Mouse (Mus musculus): ENCODE data around the gene Wnt7a. TPM values are rescaled to one million over a fixed set of nuclear protein-coding genes. Genes with fewer than 3 reads are reported as not detected.

Gene Wnt7a
- polyA plus RNA-seq, 1 experiment from 2014 or later, result 7.6 TPM

DNA sequence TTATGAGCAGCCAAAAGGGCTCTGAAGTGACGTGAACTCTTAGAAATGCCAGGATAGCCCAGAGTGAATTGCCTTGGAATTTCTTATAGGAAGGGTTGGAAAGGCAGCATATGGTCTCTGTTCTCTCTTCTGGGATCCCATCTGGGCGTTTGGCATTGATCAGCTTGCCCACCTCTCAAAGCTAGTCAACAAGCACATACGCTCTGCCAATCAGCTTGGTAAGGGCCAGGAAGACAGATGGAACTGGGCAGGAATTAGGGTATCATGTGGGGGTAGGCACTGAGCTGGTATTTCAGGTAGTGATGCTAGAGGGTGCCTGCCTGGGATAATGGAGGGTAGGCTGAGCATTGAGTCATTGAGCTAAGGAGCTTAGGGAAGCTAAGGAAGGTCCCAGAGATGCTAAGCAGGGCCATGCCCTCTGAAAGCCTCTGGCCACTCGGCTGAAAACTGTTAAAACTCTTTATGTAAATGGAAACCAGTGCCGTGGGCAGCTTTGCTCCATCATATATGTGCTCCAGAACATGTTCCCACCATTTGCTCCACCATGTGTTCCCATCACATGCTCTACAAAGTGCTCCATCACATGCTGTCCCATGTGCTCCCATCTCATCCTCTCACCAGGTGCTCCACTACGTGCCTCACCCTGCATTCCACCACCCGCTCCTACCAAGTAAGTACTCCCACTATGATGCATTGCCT is 51.3 kb downstream of the Wnt7a start:
- ATAC-seq (ENCODE audit: low FRiP score) (no peak), DNase-seq (ENCODE audit: low spot score) (no peak)
- no peak overlapping the region for H3K4me3 ChIP-seq (ENCODE audit: low read depth, low read length)
- no peaks in the 10 kb centered on the region for H3K27me3 ChIP-seq (ENCODE audit: control insufficient read depth, insufficient read depth, low read length)
- H3K9ac ChIP-seq (ENCODE audit: low read depth, low read length), result no peak overlapping the region
- H3K9me3 ChIP-seq (ENCODE audit: control insufficient read depth, low read length), result no peaks in the 10 kb centered on the region
- H3K4me2 ChIP-seq (replicated peaks; ENCODE audit: low read depth, low read length), result no peak overlapping the region
- H3K4me1 ChIP-seq (replicated peaks; ENCODE audit: control insufficient read depth, insufficient read depth, low read length), result no peaks in the 10 kb centered on the region
- no peak overlapping the region for H3K27ac ChIP-seq (ENCODE audit: low read depth, low read length)
- 88% methylated on average over 7 of the region's 7 CpGs for WGBS
- H3K36me3 ChIP-seq (ENCODE audit: control insufficient read depth, insufficient read depth, low read length), result no peaks in the 10 kb centered on the region

DNA sequence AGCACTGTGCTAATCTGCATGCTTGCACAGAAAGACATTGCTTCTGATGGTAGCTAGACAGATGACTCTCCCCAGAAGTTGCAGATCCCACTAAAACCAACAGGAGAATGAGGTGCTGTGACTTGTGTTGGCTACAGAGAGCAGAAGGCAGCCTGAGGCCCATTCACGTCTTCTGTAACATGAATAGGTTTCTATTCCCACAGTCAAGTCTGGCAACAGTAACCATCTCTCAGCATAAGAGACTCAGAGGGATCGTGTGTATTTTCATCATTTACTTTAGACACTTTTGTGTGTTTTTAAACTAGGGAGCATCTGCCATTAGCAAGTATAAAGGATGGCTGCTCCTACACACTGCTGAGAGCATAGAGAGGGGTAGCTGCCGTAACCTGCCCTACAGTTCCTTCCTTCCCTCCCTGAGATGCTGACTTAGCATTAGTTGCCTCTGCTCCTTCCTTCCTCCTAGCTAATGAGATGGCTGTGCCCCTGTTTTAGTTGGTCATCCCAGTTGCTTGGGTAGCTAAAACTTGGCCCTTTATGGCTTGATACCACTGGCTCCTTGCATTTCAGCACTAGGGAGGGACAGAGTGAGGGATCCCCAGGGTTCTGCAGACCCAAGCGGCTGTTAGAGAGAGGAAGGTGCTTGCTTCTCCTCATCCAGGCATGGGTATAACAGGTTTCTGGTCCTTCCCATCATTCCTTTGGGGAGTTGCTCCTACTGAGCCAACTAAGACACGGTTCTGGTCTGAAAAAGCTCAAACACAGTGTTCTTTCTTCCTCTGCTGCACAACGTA is 52.1 kb downstream of the Wnt7a start:
- DNase-seq (ENCODE audit: low spot score) (no peak), ATAC-seq (ENCODE audit: low FRiP score) (no peak)
- no peak overlapping the region for H3K9ac ChIP-seq (ENCODE audit: low read depth, low read length)
- no peak overlapping the region for H3K4me2 ChIP-seq (replicated peaks; ENCODE audit: low read depth, low read length)
- no peak overlapping the region for H3K4me3 ChIP-seq (ENCODE audit: low read depth, low read length)
- H3K4me1 ChIP-seq (replicated peaks; ENCODE audit: control insufficient read depth, insufficient read depth, low read length), result no peaks in the 10 kb centered on the region
- no peaks in the 10 kb centered on the region for H3K27me3 ChIP-seq (ENCODE audit: control insufficient read depth, insufficient read depth, low read length)
- 86% methylated on average over 6 of the region's 6 CpGs for WGBS
- no peak overlapping the region for H3K27ac ChIP-seq (ENCODE audit: low read depth, low read length)
- no peaks in the 10 kb centered on the region for H3K36me3 ChIP-seq (ENCODE audit: control insufficient read depth, insufficient read depth, low read length)
- H3K9me3 ChIP-seq (ENCODE audit: control insufficient read depth, low read length), result no peaks in the 10 kb centered on the region

DNA sequence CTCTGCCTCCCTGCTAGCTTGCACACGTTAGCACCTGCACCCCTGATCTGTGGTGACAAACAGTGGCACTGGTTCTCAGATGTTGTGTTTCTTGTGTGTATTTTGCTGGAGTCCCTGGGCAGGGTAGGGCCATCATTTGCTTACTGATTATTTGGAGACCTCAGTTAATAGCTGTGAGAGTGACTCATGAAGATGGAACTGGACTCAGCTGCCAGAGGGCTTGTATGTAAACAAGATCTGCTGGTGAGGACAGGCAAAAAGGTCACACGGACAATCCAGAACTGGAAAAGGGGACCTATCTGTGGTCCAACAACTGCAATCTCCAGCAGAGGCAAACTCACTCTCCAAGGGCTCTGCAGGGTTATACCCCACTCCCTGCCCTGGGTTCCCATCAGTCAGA is 52.8 kb downstream of the Wnt7a start:
- H3K27me3 ChIP-seq (ENCODE audit: control insufficient read depth, insufficient read depth, low read length), result no peaks in the 10 kb centered on the region
- H3K4me3 ChIP-seq (ENCODE audit: low read depth, low read length), result no peak overlapping the region
- no peaks in the 10 kb centered on the region for H3K4me1 ChIP-seq (replicated peaks; ENCODE audit: control insufficient read depth, insufficient read depth, low read length)
- no peaks in the 10 kb centered on the region for H3K36me3 ChIP-seq (ENCODE audit: control insufficient read depth, insufficient read depth, low read length)
- no peak overlapping the region for H3K27ac ChIP-seq (ENCODE audit: low read depth, low read length)
- ATAC-seq (ENCODE audit: low FRiP score), result no peak
- no peaks in the 10 kb centered on the region for H3K9me3 ChIP-seq (ENCODE audit: control insufficient read depth, low read length)
- no peak for DNase-seq (ENCODE audit: low spot score)
- no peak overlapping the region for H3K4me2 ChIP-seq (replicated peaks; ENCODE audit: low read depth, low read length)
- 68% methylated on average over 2 of the region's 2 CpGs for WGBS
- H3K9ac ChIP-seq (ENCODE audit: low read depth, low read length), result no peak overlapping the region

DNA sequence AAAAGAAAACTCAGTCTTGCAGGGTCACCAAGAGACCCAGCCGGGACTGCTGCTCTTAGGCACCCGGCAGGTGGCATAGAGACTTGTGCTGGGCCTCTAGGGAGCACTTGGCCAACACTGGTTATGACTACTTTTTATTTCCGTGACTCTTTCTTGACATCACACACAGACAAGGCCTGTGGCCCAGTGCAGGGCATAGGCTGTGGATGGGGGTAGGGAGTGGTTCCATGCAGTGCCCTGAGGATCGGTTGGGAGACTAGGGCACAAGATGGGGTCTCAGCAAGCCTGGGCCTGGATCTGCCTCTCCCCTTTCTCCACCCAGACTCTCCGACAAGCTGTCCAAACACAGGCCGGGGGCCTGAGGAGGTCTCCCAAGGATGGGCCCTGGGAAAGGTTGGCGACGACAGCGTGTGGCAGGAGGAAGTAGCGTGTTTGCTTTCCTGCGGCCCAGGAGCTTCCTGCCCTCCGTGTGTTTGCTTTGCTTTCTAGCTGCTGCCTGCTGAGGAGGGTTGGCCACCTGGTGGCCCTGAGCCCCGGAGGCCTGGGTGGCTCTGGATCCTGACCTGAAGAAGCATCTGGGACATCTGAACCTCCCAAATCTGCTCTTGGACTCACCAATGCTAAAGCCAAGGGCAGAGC is 53.8 kb downstream of the Wnt7a start:
- H3K27me3 ChIP-seq (ENCODE audit: control insufficient read depth, insufficient read depth, low read length), result no peaks in the 10 kb centered on the region
- no peaks in the 10 kb centered on the region for H3K36me3 ChIP-seq (ENCODE audit: control insufficient read depth, insufficient read depth, low read length)
- H3K27ac ChIP-seq (ENCODE audit: low read depth, low read length), result no peak overlapping the region
- H3K9me3 ChIP-seq (ENCODE audit: control insufficient read depth, low read length), result no peaks in the 10 kb centered on the region
- H3K4me1 ChIP-seq (replicated peaks; ENCODE audit: control insufficient read depth, insufficient read depth, low read length), result no peaks in the 10 kb centered on the region
- 0 out of 2 replicates have a peak overlapping the region, but pooled peaks have one; percentile 15 for H3K9ac ChIP-seq (ENCODE audit: low read depth, low read length)
- ATAC-seq (ENCODE audit: low FRiP score), result no peak
- no peak for DNase-seq (ENCODE audit: low spot score)
- no peak overlapping the region for H3K4me3 ChIP-seq (ENCODE audit: low read depth, low read length)
- no peak overlapping the region for H3K4me2 ChIP-seq (replicated peaks; ENCODE audit: low read depth, low read length)
- WGBS, result 65% methylated on average over 13 of the region's 13 CpGs

DNA sequence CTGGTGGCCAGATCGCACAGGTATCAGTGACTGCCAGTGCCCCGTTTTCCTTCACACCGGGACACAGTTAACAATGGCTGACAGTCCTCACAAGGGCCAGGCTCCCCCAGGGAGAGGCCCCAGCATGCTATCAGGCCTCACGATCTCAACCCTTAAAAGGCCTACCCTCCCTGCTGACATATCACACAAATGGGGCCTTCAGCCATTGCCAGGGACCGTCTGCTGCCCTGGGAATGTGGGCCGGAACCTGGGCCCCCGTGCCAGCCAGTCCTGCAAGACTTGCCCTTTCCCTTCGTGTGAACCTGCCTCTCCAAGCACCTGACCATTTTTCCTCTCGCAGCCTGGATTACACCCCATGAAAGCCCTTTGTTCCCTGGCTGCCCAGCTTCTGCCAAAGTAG is 61.5 kb downstream of the Wnt7a start:
- H3K4me3 ChIP-seq (ENCODE audit: low read depth, low read length), result no peak overlapping the region
- no peaks in the 10 kb centered on the region for H3K27me3 ChIP-seq (ENCODE audit: control insufficient read depth, insufficient read depth, low read length)
- no peak overlapping the region for H3K4me2 ChIP-seq (replicated peaks; ENCODE audit: low read depth, low read length)
- H3K9me3 ChIP-seq (ENCODE audit: control insufficient read depth, low read length), result no peaks in the 10 kb centered on the region
- ATAC-seq (ENCODE audit: low FRiP score), result no peak
- no peak for DNase-seq (ENCODE audit: low spot score)
- WGBS, result 49% methylated on average over 9 of the region's 9 CpGs
- H3K4me1 ChIP-seq (replicated peaks; ENCODE audit: control insufficient read depth, insufficient read depth, low read length), result peaks cover 25% of the 10 kb centered on the region
- H3K27ac ChIP-seq (ENCODE audit: low read depth, low read length), result no peak overlapping the region
- H3K9ac ChIP-seq (ENCODE audit: low read depth, low read length), result no peak overlapping the region
- H3K36me3 ChIP-seq (ENCODE audit: control insufficient read depth, insufficient read depth, low read length), result no peaks in the 10 kb centered on the region

DNA sequence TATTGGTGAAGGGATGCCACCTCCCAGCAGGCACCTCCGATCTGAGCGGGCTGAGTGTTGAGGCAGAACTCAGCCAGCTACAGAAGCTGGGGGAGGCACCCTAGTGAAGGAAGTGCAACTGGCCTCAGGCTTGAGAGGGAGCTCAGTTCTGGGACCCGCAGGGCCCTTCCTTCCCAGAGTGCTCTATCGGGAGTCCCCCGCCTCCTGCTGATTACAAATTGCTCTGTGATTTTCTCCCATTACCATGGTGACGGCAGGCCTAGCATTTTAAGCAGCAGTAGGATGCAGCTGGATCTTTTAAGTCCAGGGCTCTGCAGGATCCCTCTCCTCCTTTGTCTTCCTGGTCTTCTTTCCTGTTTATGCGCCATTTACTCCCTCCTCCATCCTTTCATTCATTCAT is 63.4 kb downstream of the Wnt7a start:
- Histone ChIP-seq H3K4me1 (replicated peaks; ENCODE audit: control insufficient read depth, insufficient read depth, low read length) (peaks cover 33% of the 10 kb centered on the region), H3K4me2 (replicated peaks; ENCODE audit: low read depth, low read length) (no peak overlapping the region; the same call in 1 of the 2 replicates), H3K9me3 (ENCODE audit: control insufficient read depth, low read length) (no peaks in the 10 kb centered on the region), H3K4me3 (ENCODE audit: low read depth, low read length) (no peak overlapping the region), H3K36me3 (ENCODE audit: control insufficient read depth, insufficient read depth, low read length) (no peaks in the 10 kb centered on the region), H3K27ac (ENCODE audit: low read depth, low read length) (peak overlapping the region; percentile 79), H3K27me3 (ENCODE audit: control insufficient read depth, insufficient read depth, low read length) (no peaks in the 10 kb centered on the region), H3K9ac (ENCODE audit: low read depth, low read length) (0 out of 2 replicates have a peak overlapping the region, but pooled peaks have one; percentile 19)
- DNase-seq (ENCODE audit: low spot score) (peak; percentile 75), ATAC-seq (ENCODE audit: low FRiP score) (peak; percentile 57)
- WGBS, result 16% methylated on average over 7 of the region's 7 CpGs

DNA sequence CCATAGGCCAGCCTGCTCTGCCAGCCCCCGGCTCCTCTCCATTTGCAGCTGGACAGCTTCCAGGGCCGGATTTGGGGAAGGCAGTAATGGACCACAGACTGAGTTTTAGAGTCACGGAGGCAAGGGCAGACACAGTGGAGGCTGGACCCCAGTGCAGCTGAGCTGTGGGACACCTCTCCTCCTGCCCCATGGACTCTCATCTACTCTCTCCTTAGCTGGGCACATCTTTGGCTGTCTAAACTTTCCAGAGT is 64.3 kb downstream of the Wnt7a start:
- H3K27ac ChIP-seq (ENCODE audit: low read depth, low read length), result peak overlapping the region; percentile 79
- WGBS, result 23% methylated on average over 3 of the region's 3 CpGs
- no peaks in the 10 kb centered on the region for H3K36me3 ChIP-seq (ENCODE audit: control insufficient read depth, insufficient read depth, low read length)
- H3K27me3 ChIP-seq (ENCODE audit: control insufficient read depth, insufficient read depth, low read length), result no peaks in the 10 kb centered on the region
- no peaks in the 10 kb centered on the region for H3K9me3 ChIP-seq (ENCODE audit: control insufficient read depth, low read length)
- peaks cover 33% of the 10 kb centered on the region for H3K4me1 ChIP-seq (replicated peaks; ENCODE audit: control insufficient read depth, insufficient read depth, low read length)
- H3K9ac ChIP-seq (ENCODE audit: low read depth, low read length), result peak overlapping the region; percentile 45; the same call in 1 of the 2 replicates
- H3K4me2 ChIP-seq (replicated peaks; ENCODE audit: low read depth, low read length), result no peak overlapping the region
- no peak overlapping the region for H3K4me3 ChIP-seq (ENCODE audit: low read depth, low read length)
- ATAC-seq (ENCODE audit: low FRiP score), result no peak
- DNase-seq (ENCODE audit: low spot score), result no peak

DNA sequence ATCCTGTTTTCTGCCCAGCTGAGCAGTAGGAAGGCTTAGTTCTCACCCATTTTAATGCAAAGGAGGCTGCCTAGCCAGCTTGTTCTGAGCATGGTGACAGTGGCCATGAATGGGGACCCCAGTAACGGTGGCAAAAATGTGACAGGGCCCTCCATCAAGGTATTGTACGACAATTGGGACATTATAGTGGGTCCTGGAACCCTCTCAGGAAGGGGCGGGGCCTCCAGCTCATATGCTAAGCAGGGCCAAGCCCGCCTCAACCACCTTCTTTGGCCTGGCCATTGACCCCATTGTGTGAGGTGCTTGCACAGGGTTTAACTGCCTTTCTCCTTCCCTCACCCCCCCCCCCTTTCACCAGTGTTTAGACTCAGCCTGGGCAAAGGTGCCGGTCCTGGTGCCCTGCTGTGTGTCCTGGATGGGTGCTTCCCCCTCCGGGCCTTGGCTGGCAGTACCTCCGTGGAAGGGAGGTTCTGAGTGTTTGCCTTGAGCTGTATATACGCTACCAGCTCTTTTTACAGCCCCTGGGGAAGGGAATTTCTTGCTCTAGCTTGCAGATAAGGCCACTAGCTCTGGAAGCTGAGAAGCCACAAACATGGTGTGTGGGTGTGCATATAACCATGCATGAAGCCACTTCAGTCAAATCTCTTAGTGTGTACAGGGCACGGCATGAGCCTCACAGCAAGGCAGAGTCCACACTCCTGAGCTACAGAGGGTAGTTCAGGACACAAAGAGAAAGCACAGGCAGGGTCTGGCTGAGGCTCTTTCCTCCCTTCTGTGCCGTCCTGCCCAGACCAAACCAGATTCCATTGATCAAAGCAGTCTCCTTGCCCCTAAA is 64.9 kb downstream of the Wnt7a start:
- 15% methylated on average over 10 of the region's 10 CpGs for WGBS
- no peak overlapping the region; the same call in 1 of the 2 replicates for H3K4me2 ChIP-seq (replicated peaks; ENCODE audit: low read depth, low read length)
- H3K4me3 ChIP-seq (ENCODE audit: low read depth, low read length), result no peak overlapping the region
- H3K27ac ChIP-seq (ENCODE audit: low read depth, low read length), result peak overlapping the region; percentile 79
- no peaks in the 10 kb centered on the region for H3K9me3 ChIP-seq (ENCODE audit: control insufficient read depth, low read length)
- peak; percentile 85 for ATAC-seq (ENCODE audit: low FRiP score)
- peaks cover 33% of the 10 kb centered on the region for H3K4me1 ChIP-seq (replicated peaks; ENCODE audit: control insufficient read depth, insufficient read depth, low read length)
- H3K27me3 ChIP-seq (ENCODE audit: control insufficient read depth, insufficient read depth, low read length), result no peaks in the 10 kb centered on the region
- peak overlapping the region; percentile 45; the same call in 1 of the 2 replicates for H3K9ac ChIP-seq (ENCODE audit: low read depth, low read length)
- DNase-seq (ENCODE audit: low spot score), result peak; percentile 79
- no peaks in the 10 kb centered on the region for H3K36me3 ChIP-seq (ENCODE audit: control insufficient read depth, insufficient read depth, low read length)
